Mouse (Mus musculus) forebrain, embryonic 16.5 days (tissue): Measurements from ENCODE around the gene Vmn2r65. TPM values are rescaled to one million over a fixed set of nuclear protein-coding genes. Genes with fewer than 3 reads are reported as not detected.

Experiments used
- ATAC-seq: fragments of 200-750 bp; cut with Nextera tagmentation; 2 replicates; pipeline ENCODE4 v1.8.0; 2017; ENCODE audit warnings: mild to moderate bottlenecking, moderate library complexity
- H3K27ac ChIP-seq: fragments of 300-500 bp; sonication (generic); 2 replicates; pipeline ENCODE4 v1.5.1; 2014; ENCODE audit warnings: low read length, control low read depth
- H3K27me3 ChIP-seq: fragments of 300-500 bp; sonication (generic); replicated peaks from 2 replicates; pipeline ENCODE4 v1.6.1; 2014; ENCODE audit warnings: low read length; ENCODE audit not compliant: control insufficient read depth, insufficient read depth
- H3K36me3 ChIP-seq: fragments of 300-500 bp; sonication (generic); 2 replicates; pipeline ENCODE4 v1.6.1; 2014; ENCODE audit not compliant: control insufficient read depth, insufficient read depth
- H3K4me1 ChIP-seq: fragments of 300-500 bp; sonication (generic); replicated peaks from 2 replicates; pipeline ENCODE4 v1.6.1; 2014; ENCODE audit warnings: low read length; ENCODE audit not compliant: control insufficient read depth, insufficient read depth
- H3K4me2 ChIP-seq: fragments of 300-500 bp; sonication (generic); 2 replicates; pipeline ENCODE4 v1.6.1; 2014; ENCODE audit warnings: mild to moderate bottlenecking, low read length, control low read depth
- H3K4me3 ChIP-seq: fragments of 300-500 bp; sonication (generic); replicated peaks from 2 replicates; pipeline ENCODE4 v1.5.1; 2014; ENCODE audit warnings: mild to moderate bottlenecking, low read length, control low read depth
- H3K9ac ChIP-seq: fragments of 300-500 bp; sonication (generic); replicated peaks from 2 replicates; pipeline ENCODE4 v1.6.1; 2014; ENCODE audit warnings: low read depth, low read length, control low read depth
- H3K9me3 ChIP-seq: fragments of 300-500 bp; sonication (generic); 2 replicates; pipeline ENCODE4 v1.6.1; 2016; ENCODE audit warnings: low read length; ENCODE audit not compliant: control insufficient read depth
- WGBS: fragments of 180-500 bp; shearing (Covaris S2); extraction: QIAGEN DNeasy Blood & Tissue Kit; methylation state at CpG from one replicate; pipeline ENCODE4 v1.1.7; 2014; 5-methylcytosine and 5-hydroxymethylcytosine counted together
- polyA plus RNA-seq: library from polyadenylated mRNA; unstranded; fragments of >200 nt; fragmentation: Nextera tagmentation; extraction: Ambion mirVana; gene quantifications from 2 replicates; pipeline ENCODE4 v1.2.1, GENCODE M21; 2015

Gene Vmn2r65
- polyA plus RNA-seq, result not detected in 2 replicates

GRCm38 (mm10) chr7:84964015-84964414 lies at the start of gene Vmn2r65:
Vmn2r65 (minus strand) TSS chr7:84964115.
- H3K9ac ChIP-seq, result no peak within 1 kb of the TSS
- WGBS, result 58% methylated on average over 1 of the region's 1 CpGs

DNA sequence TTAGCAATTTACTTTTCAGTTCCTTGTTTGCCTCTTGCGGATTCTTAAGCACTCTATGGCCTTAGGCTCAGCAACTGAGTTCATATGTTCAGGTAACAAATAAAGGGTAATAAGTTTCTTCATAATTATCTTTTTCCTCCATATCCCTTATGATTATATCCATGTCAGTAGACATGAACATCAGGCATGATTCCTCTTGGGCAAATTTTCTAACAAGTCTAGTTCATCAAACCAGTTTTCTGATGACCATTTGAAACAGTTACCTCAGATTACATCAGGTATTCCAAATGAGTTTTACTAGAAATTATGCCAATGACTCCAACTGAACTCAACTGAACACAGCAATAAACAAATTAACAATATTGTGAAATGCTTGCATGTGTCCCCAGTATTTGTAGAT lies 48.3 kb upstream of the Vmn2r65 start, which contains the start of gene Vmn2r66:
Vmn2r66 (minus strand) TSS at position 101 of the 400 bp plus-strand sequence.
- H3K9ac ChIP-seq, result no peak within 1 kb of the TSS
- no peaks in the 10 kb centered on the region for H3K36me3 ChIP-seq
- no peaks in the 10 kb centered on the region for H3K27me3 ChIP-seq
- H3K4me1 ChIP-seq, result no peaks in the 10 kb centered on the region
- WGBS, result 86% methylated on average over 1 of the region's 1 CpGs
- H3K27ac ChIP-seq, result no peak within 1 kb of the TSS
- H3K4me3 ChIP-seq, result no peak within 1 kb of the TSS
- no peak for ATAC-seq
- no peak within 1 kb of the TSS for H3K4me2 ChIP-seq
- H3K9me3 ChIP-seq, result no peaks in the 10 kb centered on the region

More at GRCm38 (mm10) chr7:84964015-84964414, at the start of gene Vmn2r65:
- Histone ChIP-seq H3K27ac (no peak within 1 kb of the TSS), H3K36me3 (no peaks in the 10 kb centered on the region), H3K4me2 (no peak within 1 kb of the TSS), H3K27me3 (no peaks in the 10 kb centered on the region), H3K4me3 (no peak within 1 kb of the TSS), H3K9me3 (no peaks in the 10 kb centered on the region), H3K4me1 (no peaks in the 10 kb centered on the region)
- no peak for ATAC-seq

DNA sequence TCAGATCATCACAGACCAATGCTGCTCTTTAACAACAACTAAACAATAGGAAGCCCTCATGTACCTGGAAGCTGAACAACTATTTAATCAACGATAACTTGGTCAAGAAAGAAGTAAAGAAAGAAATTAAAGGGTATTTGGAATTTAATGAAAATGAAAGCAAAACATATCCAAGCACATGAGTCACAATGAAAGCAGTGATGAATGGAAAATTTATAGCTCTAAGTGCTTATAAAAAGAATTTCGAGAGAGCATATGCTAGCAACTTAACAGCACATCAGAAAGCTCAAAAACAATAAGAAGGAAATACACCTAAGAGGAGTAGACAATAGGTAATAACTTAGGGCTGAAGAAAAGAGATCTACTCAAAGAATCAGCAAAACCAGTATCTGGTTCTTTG lies 32.8 kb upstream of the Vmn2r65 start:
- H3K36me3 ChIP-seq, result no peaks in the 10 kb centered on the region
- no peaks in the 10 kb centered on the region for H3K27me3 ChIP-seq
- H3K4me1 ChIP-seq, result no peaks in the 10 kb centered on the region
- H3K9me3 ChIP-seq, result peaks cover under 1% of the 10 kb centered on the region; the same call in 1 of the 2 replicates
- no peak overlapping the region for H3K4me3 ChIP-seq
- H3K4me2 ChIP-seq, result no peak overlapping the region
- H3K27ac ChIP-seq, result no peak overlapping the region
- H3K9ac ChIP-seq, result no peak overlapping the region
- 70% methylated on average over 2 of the region's 2 CpGs for WGBS
- ATAC-seq, result no peak

Other genes with a start within 250 kb of the Vmn2r65 start
- not detected in 2 replicates for gene Olfr291, start 110.6 kb downstream of the Vmn2r65 start, polyA plus RNA-seq
- not detected in 2 replicates for gene Vmn2r66, start 48.2 kb upstream of the Vmn2r65 start, polyA plus RNA-seq
- not detected in 2 replicates for gene Vmn2r67, start 191.9 kb upstream of the Vmn2r65 start, polyA plus RNA-seq